In genomic region chr15:88876155-88877020, GRCm38 (mm10) we compare ENCODE assay signal across 7 mouse cellular contexts. TPM values are rescaled to one million over a fixed set of nuclear protein-coding genes. Genes with fewer than 3 reads are reported as not detected.
DNase-seq lines count a peak whose midpoint lies in the region; ATAC-seq lines count a peak whose summit lies in the region.

No protein-coding gene starts in this region.

- H3K9me3 ChIP-seq in limb, embryonic 11.5 days (ENCODE audit: control insufficient read depth, low read length) = no peaks in the 10 kb centered on the region
- H3K9me3 ChIP-seq in midbrain, embryonic 12.5 days = no peaks in the 10 kb centered on the region

- H3K9ac ChIP-seq in limb, embryonic 11.5 days (ENCODE audit: low read length) = no peak overlapping the region
- H3K9ac ChIP-seq in midbrain, embryonic 12.5 days (replicated peaks) = no peak overlapping the region

- no peaks in the 10 kb centered on the region for H3K36me3 ChIP-seq in limb, embryonic 11.5 days (ENCODE audit: control insufficient read depth, insufficient read depth, low read length)
- no peaks in the 10 kb centered on the region for H3K36me3 ChIP-seq in midbrain, embryonic 12.5 days

- peak; percentile 55 for DNase-seq in adipocyte (ENCODE audit: low spot score)
- DNase-seq in cerebellum, postnatal 36 days = peak; percentile 88 to 89
- peak; percentile 58 to 67 for DNase-seq in gastrocnemius, adult 8-10 months (ENCODE audit: low spot score in 2 of 2)
- peak; percentile 89 for DNase-seq in limb, embryonic 11.5 days (ENCODE audit: low spot score)
- DNase-seq in spleen, adult 12 weeks (ENCODE audit: low spot score) = peak; percentile 57

- H3K27ac ChIP-seq in limb, embryonic 11.5 days (replicated peaks; ENCODE audit: low read depth, low read length) = no peak overlapping the region
- H3K27ac ChIP-seq in midbrain, embryonic 12.5 days (replicated peaks) = no peak overlapping the region

- ATAC-seq in inflammation-experienced regulatory T-cells, adult 6 months = peak; percentile 85
- ATAC-seq in limb, embryonic 11.5 days (ENCODE audit: insufficient number of reproducible peaks, low FRiP score, low TSS enrichment, low read depth) = peak; percentile 67
- peak; percentile 27; the same call in 1 of the 2 replicates for ATAC-seq in midbrain, embryonic 12.5 days (ENCODE audit: low FRiP score, low read depth)

- H3K4me2 ChIP-seq in limb, embryonic 11.5 days (ENCODE audit: low read depth, severe bottlenecking) = no peak overlapping the region
- H3K4me2 ChIP-seq in midbrain, embryonic 12.5 days (replicated peaks) = peak overlapping the region; percentile 41

- H3K4me3 ChIP-seq in limb, embryonic 11.5 days (ENCODE audit: low read depth, low read length) = no peak overlapping the region
- no peak overlapping the region for H3K4me3 ChIP-seq in midbrain, embryonic 12.5 days

- H3K4me1 ChIP-seq in limb, embryonic 11.5 days (ENCODE audit: control insufficient read depth, insufficient read depth, low read length) = 0 out of 2 replicates have a peak, but pooled peaks cover 3% of the 10 kb centered on the region
- 0 out of 2 replicates have a peak, but pooled peaks cover 4% of the 10 kb centered on the region for H3K4me1 ChIP-seq in midbrain, embryonic 12.5 days

- WGBS in limb, embryonic 11.5 days = 11% methylated on average over 28 of the region's 28 CpGs
- 9% methylated on average over 28 of the region's 28 CpGs for WGBS in midbrain, embryonic 12.5 days

- H3K27me3 ChIP-seq in limb, embryonic 11.5 days (ENCODE audit: control insufficient read depth, insufficient read depth, low read length) = no peaks in the 10 kb centered on the region
- peaks cover 22% of the 10 kb centered on the region for H3K27me3 ChIP-seq in midbrain, embryonic 12.5 days

RNA-seq across cellular contexts. Expression of gene Pim3, which starts 14.4 kb away (rescaled TPM):
- total RNA-seq in gastrocnemius, adult 8-10 months (2022) = 10 to 100 TPM; 19.5 to 42.9 (median 25.7) TPM
- polyA plus RNA-seq in inflammation-experienced regulatory T-cells, adult 6 months (2017; shearing (Covaris generic)) = 1 to 10 TPM; 3.0 to 4.1 (median 4.0) TPM
- 34.5 and 43.9 TPM in 2 replicates for polyA plus RNA-seq in limb, embryonic 11.5 days (2014; fragmentation: Nextera tagmentation; extraction: Ambion mirVana)
- 41.4 and 49.3 TPM in 2 replicates for polyA plus RNA-seq in midbrain, embryonic 12.5 days (2016; fragmentation: Nextera tagmentation; extraction: Ambion mirVana)

RNA-seq across cellular contexts. Expression of gene Creld2, which starts 56.9 kb away (rescaled TPM):
- total RNA-seq in gastrocnemius, adult 8-10 months (2022) = 1 to 10 TPM; 6.5 to 9.4 (median 8.1) TPM
- 10 to 100 TPM; 22.9 to 40.9 (median 28.4) TPM for polyA plus RNA-seq in inflammation-experienced regulatory T-cells, adult 6 months (2017; shearing (Covaris generic))
- polyA plus RNA-seq in limb, embryonic 11.5 days (2014; fragmentation: Nextera tagmentation; extraction: Ambion mirVana) = 94.3 and 94.9 TPM in 2 replicates
- polyA plus RNA-seq in midbrain, embryonic 12.5 days (2016; fragmentation: Nextera tagmentation; extraction: Ambion mirVana) = 58.8 and 62.5 TPM in 2 replicates

RNA-seq across cellular contexts. Expression of gene Alg12, which starts 57.3 kb away (rescaled TPM):
- total RNA-seq in gastrocnemius, adult 8-10 months (2022) = 1 to 10 TPM; 2.5 to 5.6 (median 3.7) TPM
- polyA plus RNA-seq in inflammation-experienced regulatory T-cells, adult 6 months (2017; shearing (Covaris generic)) = 10 to 100 TPM; 12.8 to 22.4 (median 15.8) TPM
- polyA plus RNA-seq in limb, embryonic 11.5 days (2014; fragmentation: Nextera tagmentation; extraction: Ambion mirVana) = 11.5 and 12.0 TPM in 2 replicates
- polyA plus RNA-seq in midbrain, embryonic 12.5 days (2016; fragmentation: Nextera tagmentation; extraction: Ambion mirVana) = 8.3 and 9.3 TPM in 2 replicates

Comparison
In these comparisons a context has a peak if more than half of its experiments do, and no peak if none do; other contexts are left out.
1. ATAC-seq: peak in every context shown above with its lines; median percentile 85 in inflammation-experienced regulatory T-cells, adult 6 months; 67 in limb, embryonic 11.5 days; 27 in midbrain, embryonic 12.5 days.